Mouse (Mus musculus) adrenal gland, postnatal 14 days (tissue): ENCODE measurements around the gene Ube2k. TPM values are rescaled to one million over a fixed set of nuclear protein-coding genes. Genes with fewer than 3 reads are reported as not detected.
"Not testable (repeated sequence)": the region's sequence is repeated elsewhere in the genome, so short reads cannot be mapped to it uniquely, and the experiment has no call there.

Experiments
- DNase-seq: peaks from one replicate; pipeline ENCODE4 v3.0.0; 2021; ENCODE audit warnings: mixed read lengths
- long read RNA-seq, 2 experiments: library from polyadenylated mRNA; stranded (forward); transcript quantifications; one replicate each; pipeline ENCODE4 v2.0.0; 2021
- total RNA-seq: library from RNA; stranded (reverse); gene quantifications from 2 replicates; pipeline ENCODE4 v1.2.3, GENCODE M21; 2021

The Ube2k gene
- total RNA-seq = 107 and 112 TPM in 2 replicates
- long read RNA-seq, experiment 1, full-length matches to known transcripts = 69 of 88 reads
- long read RNA-seq, experiment 1, partial matches to known transcripts = 15 of 88 reads
- long read RNA-seq, experiment 1, other reads (novel, unspliced or antisense) = 4 of 88 reads
- long read RNA-seq, experiment 2, full-length matches to known transcripts = 91 of 99 reads
- long read RNA-seq, experiment 2, partial matches to known transcripts = 6 of 99 reads
- long read RNA-seq, experiment 2, other reads (novel, unspliced or antisense) = 2 of 99 reads

- peak; percentile 97 for DNase-seq
Measured at GRCm38 (mm10) chr5:65536751-65537419, at the start of gene Ube2k, which contains the start of gene Smim14. Gene Ube2k (plus strand): TSS chr5:65537233. Gene Smim14 (minus strand): TSS chr5:65537184.

- no peak for DNase-seq
Measured at GRCm38 (mm10) chr5:65487381-65487780, 49.7 kb upstream of the Ube2k start.

GRCm38 (mm10) chr5:65488725-65489124 lies 48.3 kb upstream of the Ube2k start:
- DNase-seq = no peak

GRCm38 (mm10) chr5:65489830-65490229 lies 47.2 kb upstream of the Ube2k start:
- DNase-seq = no peak

GRCm38 (mm10) chr5:65491767-65492715 lies 45.0 kb upstream of the Ube2k start:
- DNase-seq = peak; percentile 90

GRCm38 (mm10) chr5:65492716-65493531 lies 44.1 kb upstream of the Ube2k start, which contains the start of gene Gm43552:
Gene Gm43552 (minus strand): TSS chr5:65492833.
- peak; percentile 99 for DNase-seq

GRCm38 (mm10) chr5:65500231-65500630 lies 36.8 kb upstream of the Ube2k start:
- no peak for DNase-seq

- DNase-seq = no peak
Measured at GRCm38 (mm10) chr5:65501407-65501806, 35.6 kb upstream of the Ube2k start.

- DNase-seq = peak; percentile 67
Measured at GRCm38 (mm10) chr5:65505786-65506185, 31.2 kb upstream of the Ube2k start.

- DNase-seq = peak; percentile 25
Measured at GRCm38 (mm10) chr5:65508395-65508794, 28.6 kb upstream of the Ube2k start.

GRCm38 (mm10) chr5:65513506-65513905 lies 23.5 kb upstream of the Ube2k start:
- DNase-seq = peak; percentile 24

GRCm38 (mm10) chr5:65514635-65515278 lies 22.3 kb upstream of the Ube2k start:
- DNase-seq = no peak

GRCm38 (mm10) chr5:65521803-65522202 lies 15.2 kb upstream of the Ube2k start:
- DNase-seq = no peak

GRCm38 (mm10) chr5:65524831-65525230 lies 12.2 kb upstream of the Ube2k start:
- DNase-seq = no peak

- DNase-seq = peak; percentile 49
Measured at GRCm38 (mm10) chr5:65525674-65526443, 11.2 kb upstream of the Ube2k start.

GRCm38 (mm10) chr5:65531283-65531682 lies 5.8 kb upstream of the Ube2k start:
- no peak for DNase-seq

- no peak for DNase-seq
Measured at GRCm38 (mm10) chr5:65534496-65534895, 2.5 kb upstream of the Ube2k start.

GRCm38 (mm10) chr5:65535457-65536067 lies 1.5 kb upstream of the Ube2k start:
- DNase-seq = peak; percentile 45

- not testable (repeated sequence) for DNase-seq
Measured at GRCm38 (mm10) chr5:65536068-65536465, 966 bp upstream of the Ube2k start.
